Mouse (Mus musculus) hindbrain, embryonic 14.5 days (tissue): ENCODE results near the gene Agmat. TPM values are rescaled to one million over a fixed set of nuclear protein-coding genes. Genes with fewer than 3 reads are reported as not detected.
"Not testable (repeated sequence)": the region's sequence is repeated elsewhere in the genome, so short reads cannot be mapped to it uniquely, and the experiment has no call there.

Experiments used
- ATAC-seq: fragments of 200-750 bp; cut with Nextera tagmentation; 2 replicates; pipeline ENCODE4 v1.8.0; 2017; ENCODE audit warnings: moderate number of reproducible peaks, mild to moderate bottlenecking, moderate TSS enrichment, moderate library complexity; ENCODE audit not compliant: low FRiP score
- DNase-seq: peaks from one replicate; pipeline ENCODE4 v3.0.0-alpha.2; 2015; ENCODE audit warnings: low spot score
- H3K27ac ChIP-seq: fragments of 300-500 bp; sonication (generic); 2 replicates; pipeline ENCODE4 v1.5.1; 2014; ENCODE audit warnings: mild to moderate bottlenecking, moderate library complexity
- H3K27me3 ChIP-seq: fragments of 300-500 bp; sonication (generic); 2 replicates; pipeline ENCODE4 v1.6.1; 2014; ENCODE audit warnings: mild to moderate bottlenecking, low read length, mixed read lengths; ENCODE audit not compliant: control insufficient read depth, insufficient read depth
- H3K36me3 ChIP-seq: fragments of 300-500 bp; sonication (generic); replicated peaks from 2 replicates; pipeline ENCODE4 v1.6.1; 2014; ENCODE audit not compliant: control insufficient read depth, insufficient read depth
- H3K4me1 ChIP-seq: fragments of 300-500 bp; sonication (generic); replicated peaks from 2 replicates; pipeline ENCODE4 v1.6.1; 2014; ENCODE audit warnings: antibody characterized with exemption, low read length, mixed read lengths; ENCODE audit not compliant: control insufficient read depth, insufficient read depth
- H3K4me2 ChIP-seq: fragments of 300-500 bp; sonication (generic); replicated peaks from 2 replicates; pipeline ENCODE4 v1.6.1; 2014; ENCODE audit warnings: mild to moderate bottlenecking, moderate library complexity
- H3K4me3 ChIP-seq: fragments of 300-500 bp; sonication (generic); replicated peaks from 2 replicates; pipeline ENCODE4 v1.5.1; 2014; ENCODE audit warnings: mild to moderate bottlenecking, low read length
- H3K9ac ChIP-seq: fragments of 300-500 bp; sonication (generic); 2 replicates; pipeline ENCODE4 v1.6.1; 2014
- H3K9me3 ChIP-seq: fragments of 300-500 bp; sonication (generic); 2 replicates; pipeline ENCODE4 v1.6.1; 2016; ENCODE audit warnings: low read length; ENCODE audit not compliant: control insufficient read depth
- WGBS: fragments of 180-500 bp; shearing (Covaris S2); extraction: QIAGEN DNeasy Blood & Tissue Kit; methylation state at CpG from one replicate; pipeline ENCODE4 v1.1.7; 2014; 5-methylcytosine and 5-hydroxymethylcytosine counted together
- polyA plus RNA-seq: library from polyadenylated mRNA; unstranded; fragments of >200 nt; fragmentation: Nextera tagmentation; extraction: Ambion mirVana; gene quantifications from 2 replicates; pipeline ENCODE4 v1.2.1, GENCODE M21; 2014

The Agmat gene
- polyA plus RNA-seq, 1 experiment from 2014 or later, result 0.23 TPM

DNA sequence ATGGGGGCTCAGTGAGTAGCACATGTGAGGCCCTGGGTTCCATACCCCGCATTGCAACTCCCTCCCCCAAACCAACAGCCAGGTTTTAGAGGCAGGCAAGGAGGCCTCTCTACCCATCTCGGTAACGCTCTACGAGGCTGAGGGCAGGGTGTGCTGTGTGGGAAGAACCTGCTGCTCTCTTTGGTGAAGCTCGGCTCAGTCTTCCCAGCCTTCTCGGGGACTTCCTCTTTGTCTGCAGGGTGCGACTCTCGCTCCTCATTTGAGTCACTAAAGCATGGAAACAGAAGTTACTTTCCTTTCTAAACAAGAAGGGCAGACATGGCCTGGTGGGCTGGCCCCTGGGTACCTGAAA, 19.8 kb downstream of the Agmat start:
- 72% methylated on average over 8 of the region's 8 CpGs for WGBS
- DNase-seq, result no peak
- H3K9ac ChIP-seq, result no peak overlapping the region
- peak overlapping the region; percentile 43 for H3K27ac ChIP-seq
- ATAC-seq, result no peak
- H3K4me2 ChIP-seq, result no peak overlapping the region
- H3K27me3 ChIP-seq, result no peaks in the 10 kb centered on the region
- no peak overlapping the region for H3K4me3 ChIP-seq
- H3K4me1 ChIP-seq, result peaks cover 12% of the 10 kb centered on the region; the same call in 1 of the 2 replicates
- H3K36me3 ChIP-seq, result peaks cover 89% of the 10 kb centered on the region
- no peaks in the 10 kb centered on the region for H3K9me3 ChIP-seq

- peak overlapping the region; percentile 43 for H3K27ac ChIP-seq
- H3K4me2 ChIP-seq, result 0 out of 2 replicates have a peak overlapping the region, but pooled peaks have one; percentile 2
- H3K36me3 ChIP-seq, result peaks cover 92% of the 10 kb centered on the region
- H3K4me1 ChIP-seq, result peaks cover 12% of the 10 kb centered on the region; the same call in 1 of the 2 replicates
- DNase-seq (peak; percentile 84), ATAC-seq (peak; percentile 56; the same call in 1 of the 2 replicates)
- no peak overlapping the region for H3K9ac ChIP-seq
- 47% methylated on average over 19 of the region's 19 CpGs for WGBS
- H3K4me3 ChIP-seq, result no peak overlapping the region
- H3K9me3 ChIP-seq, result no peaks in the 10 kb centered on the region
- no peaks in the 10 kb centered on the region for H3K27me3 ChIP-seq
These were observed 20.3 kb downstream of the Agmat start for GRCm38 (mm10) chr4:141766668-141767352.

GRCm38 (mm10) chr4:141767353-141768036, 21.0 kb downstream of the Agmat start:
- Histone ChIP-seq H3K36me3 (peaks cover 91% of the 10 kb centered on the region), H3K4me3 (no peak overlapping the region), H3K9me3 (no peaks in the 10 kb centered on the region), H3K4me1 (peaks cover 12% of the 10 kb centered on the region; the same call in 1 of the 2 replicates), H3K9ac (no peak overlapping the region), H3K27ac (peak overlapping the region; percentile 43), H3K4me2 (0 out of 2 replicates have a peak overlapping the region, but pooled peaks have one; percentile 2), H3K27me3 (no peaks in the 10 kb centered on the region)
- 71% methylated on average over 19 of the region's 19 CpGs for WGBS
- DNase-seq, result no peak
- peak; percentile 63; the same call in 1 of the 2 replicates for ATAC-seq

DNA sequence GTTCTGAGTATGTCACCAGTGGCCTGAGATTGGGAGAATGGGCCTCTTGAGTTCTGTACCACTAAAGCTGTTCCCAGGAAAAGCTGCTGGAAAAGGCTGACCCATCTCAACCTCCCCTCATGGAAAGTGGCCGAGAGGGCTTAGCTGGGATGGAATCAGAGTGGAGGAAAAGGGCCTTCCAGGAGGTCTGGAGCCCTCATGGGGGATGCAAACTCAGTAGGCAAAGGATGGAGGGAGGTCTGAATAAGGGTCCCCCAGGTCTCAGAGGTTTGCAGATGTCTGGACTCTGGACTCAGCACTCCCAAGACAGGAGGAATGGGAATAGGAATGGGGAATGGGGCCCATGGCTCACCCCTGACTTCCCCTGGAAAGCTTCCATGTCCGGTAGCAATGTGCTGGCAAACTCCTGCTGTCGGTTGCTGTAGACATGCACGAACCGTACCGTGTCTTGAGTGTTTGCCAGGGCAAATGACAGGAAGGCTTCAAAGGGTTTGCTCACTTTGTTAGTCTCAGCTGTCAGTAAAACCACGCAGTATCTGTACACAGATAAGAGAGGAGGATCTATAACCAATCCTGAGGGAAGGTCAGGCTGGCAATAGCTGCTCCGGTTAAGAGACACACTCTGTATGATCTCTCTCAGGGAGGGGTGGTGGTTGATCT, 23.2 kb downstream of the Agmat start:
- H3K9me3 ChIP-seq, result no peaks in the 10 kb centered on the region
- ATAC-seq (no peak), DNase-seq (no peak)
- H3K4me1 ChIP-seq, result peaks cover 12% of the 10 kb centered on the region; the same call in 1 of the 2 replicates
- WGBS, result 88% methylated on average over 8 of the region's 8 CpGs
- H3K4me2 ChIP-seq, result no peak overlapping the region
- H3K4me3 ChIP-seq, result no peak overlapping the region
- no peak overlapping the region for H3K27ac ChIP-seq
- H3K27me3 ChIP-seq, result no peaks in the 10 kb centered on the region
- H3K9ac ChIP-seq, result no peak overlapping the region
- H3K36me3 ChIP-seq, result peaks cover 89% of the 10 kb centered on the region

GRCm38 (mm10) chr4:141771823-141772222, 25.4 kb downstream of the Agmat start:
- H3K4me1 ChIP-seq, result 0 out of 2 replicates have a peak, but pooled peaks cover 7% of the 10 kb centered on the region
- no peak overlapping the region for H3K9ac ChIP-seq
- DNase-seq, result no peak
- no peak overlapping the region for H3K4me2 ChIP-seq
- WGBS, result 95% methylated on average over 8 of the region's 8 CpGs
- H3K36me3 ChIP-seq, result peaks cover 94% of the 10 kb centered on the region
- no peak overlapping the region for H3K4me3 ChIP-seq
- no peak for ATAC-seq
- no peaks in the 10 kb centered on the region for H3K9me3 ChIP-seq
- H3K27ac ChIP-seq, result no peak overlapping the region
- H3K27me3 ChIP-seq, result no peaks in the 10 kb centered on the region

DNA sequence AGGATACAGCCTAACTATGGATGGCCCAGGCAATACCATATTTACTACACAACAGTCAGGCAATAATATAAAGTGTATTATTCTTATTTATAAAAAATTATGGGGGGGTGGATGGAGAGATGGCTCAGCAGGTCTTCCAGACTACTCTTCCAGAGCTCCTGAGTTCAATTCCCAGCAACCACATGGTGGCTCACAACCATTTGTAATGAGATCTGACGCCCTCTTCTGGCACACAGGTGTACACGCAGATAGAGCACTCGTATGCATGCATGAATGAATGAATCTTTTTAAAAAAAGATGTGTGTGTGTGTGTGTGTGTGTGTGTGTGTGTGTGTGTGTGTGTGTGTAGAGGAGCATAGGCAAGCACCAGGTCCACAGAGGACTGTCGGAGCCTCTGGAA, 26.5 kb downstream of the Agmat start:
- WGBS, result 83% methylated on average over 4 of the region's 4 CpGs

DNA sequence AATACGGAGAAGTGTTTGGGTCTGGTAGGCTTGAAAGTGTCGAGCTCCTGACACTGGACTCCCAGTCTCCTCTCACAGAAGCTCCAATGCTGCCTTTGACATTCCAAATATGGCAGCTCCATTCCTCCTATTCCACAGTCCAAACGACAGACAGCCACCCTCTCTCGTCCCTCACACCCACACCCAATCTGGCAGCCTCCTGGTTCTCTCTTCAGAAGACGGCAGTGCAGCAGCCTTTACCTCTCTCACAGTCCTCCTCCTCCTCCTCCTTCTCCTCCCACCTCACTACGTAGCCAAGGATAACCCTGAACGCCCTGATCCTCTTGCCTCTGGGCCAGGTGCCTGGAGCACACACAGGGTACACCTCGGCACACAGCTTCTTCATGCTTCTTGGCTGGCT, 33.4 kb downstream of the Agmat start:
- WGBS, result 94% methylated on average over 8 of the region's 8 CpGs
- Histone ChIP-seq H3K4me1 (no peaks in the 10 kb centered on the region), H3K9ac (no peak overlapping the region), H3K4me2 (no peak overlapping the region), H3K4me3 (no peak overlapping the region), H3K36me3 (peaks cover 91% of the 10 kb centered on the region), H3K27ac (no peak overlapping the region), H3K27me3 (no peaks in the 10 kb centered on the region), H3K9me3 (no peaks in the 10 kb centered on the region)
- no peak for DNase-seq
- no peak for ATAC-seq

More for the DNA sequence above, 26.5 kb downstream of the Agmat start:
- DNase-seq, H3K27ac ChIP-seq, H3K9me3 ChIP-seq, H3K4me3 ChIP-seq, ATAC-seq, H3K4me2 ChIP-seq, H3K4me1 ChIP-seq, H3K27me3 ChIP-seq, H3K9ac ChIP-seq: not testable (repeated sequence)
- H3K36me3 ChIP-seq, result peaks cover 93% of the 10 kb centered on the region

DNA sequence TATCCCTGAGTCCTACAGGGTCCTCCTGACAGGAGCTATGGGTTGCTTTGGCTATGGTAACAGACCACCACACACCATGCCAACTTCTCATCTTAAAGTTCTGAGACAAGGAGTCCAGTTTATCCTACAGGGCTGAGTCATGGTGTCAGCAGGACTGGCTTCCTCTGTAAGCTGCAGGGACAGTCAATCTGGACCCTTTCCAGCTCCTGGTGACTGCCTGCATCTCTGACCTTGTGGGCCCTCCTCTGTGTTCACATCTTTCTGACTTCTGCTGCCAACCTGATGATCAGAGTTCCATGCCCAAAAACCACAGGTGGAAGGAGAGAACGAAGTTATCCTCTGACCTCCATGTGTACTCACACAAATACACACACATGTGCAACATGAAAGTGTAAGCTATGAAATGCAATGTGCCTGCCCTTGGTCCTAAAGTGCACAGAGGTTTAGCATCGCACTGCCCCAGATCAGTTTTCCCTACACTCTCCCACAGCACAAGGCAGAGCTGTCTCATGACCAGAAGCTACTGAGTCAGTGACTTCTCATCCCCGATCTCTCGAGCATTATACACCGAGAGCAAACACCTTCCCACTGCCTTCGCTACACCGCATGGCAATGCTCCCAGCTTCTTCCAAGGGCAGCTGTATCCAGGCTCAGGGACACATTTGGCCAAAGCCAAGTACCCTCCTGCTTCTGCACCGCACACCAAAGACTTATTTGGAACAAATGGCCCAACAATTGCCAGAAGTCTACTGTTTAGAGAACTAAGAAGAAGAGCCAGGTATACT, 34.9 kb downstream of the Agmat start:
- peaks cover 76% of the 10 kb centered on the region for H3K36me3 ChIP-seq
- 96% methylated on average over 8 of the region's 8 CpGs for WGBS
- H3K4me1 ChIP-seq, result no peaks in the 10 kb centered on the region
- no peak overlapping the region for H3K27ac ChIP-seq
- H3K4me3 ChIP-seq, result no peak overlapping the region
- ATAC-seq, result no peak
- H3K4me2 ChIP-seq, result no peak overlapping the region
- DNase-seq, result no peak
- no peaks in the 10 kb centered on the region for H3K27me3 ChIP-seq
- H3K9ac ChIP-seq, result no peak overlapping the region
- no peaks in the 10 kb centered on the region for H3K9me3 ChIP-seq
